Mouse (Mus musculus) left cerebral cortex, postnatal 4 days (tissue): Measurements from ENCODE around the gene Nup43. TPM values are rescaled to one million over a fixed set of nuclear protein-coding genes. Genes with fewer than 3 reads are reported as not detected.
A peak's percentile ranks its signal among the peaks of the same experiment; 100 is the strongest.
"Not testable (repeated sequence)": the region's sequence is repeated elsewhere in the genome, so short reads cannot be mapped to it uniquely, and the experiment has no call there.

Experiments used
- DNase-seq: peaks from one replicate; pipeline ENCODE4 v3.0.0-alpha.2; 2022
- intact Hi-C: fragments of 180-260 bp; cut with DNase I; formaldehyde crosslinking; loops from one replicate; pipeline ENCODE4 v1.15.1; 2025
- total RNA-seq, 2 experiments: library from RNA; stranded (reverse); gene quantifications; 2 replicates each; pipeline ENCODE4 v1.2.3; 2021

Gene Nup43
- 10 to 100 TPM; 12.6 to 14.7 TPM for total RNA-seq

DNA sequence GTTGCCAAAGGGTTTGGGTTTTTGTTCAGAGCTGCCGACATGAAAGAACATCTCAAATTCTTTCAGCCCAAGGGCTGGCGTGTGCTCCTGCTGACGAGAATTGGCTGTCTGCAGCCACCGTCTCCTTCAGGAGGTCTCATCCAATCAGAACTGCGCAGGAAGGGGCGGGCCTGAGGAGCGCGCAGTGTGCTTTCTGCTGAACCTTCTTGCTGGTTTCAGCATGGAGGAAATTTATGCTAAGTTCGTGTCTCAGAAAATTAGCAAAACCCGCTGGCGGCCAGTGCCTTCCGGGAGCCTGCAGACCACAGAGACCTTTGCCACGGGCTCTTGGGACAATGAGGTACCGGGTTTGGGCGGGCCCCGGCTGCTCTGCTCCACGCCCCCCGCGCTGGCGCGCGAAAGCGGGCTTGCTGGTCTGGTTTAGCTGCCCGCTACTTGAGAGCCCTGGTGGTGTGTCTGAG, at the start of gene Nup43:
TSS of gene Nup43 (plus strand) at position 162 of the 461 bp plus-strand sequence.
- DNase-seq, result peak; percentile 92
- intact Hi-C loops, result no loop called here

DNA sequence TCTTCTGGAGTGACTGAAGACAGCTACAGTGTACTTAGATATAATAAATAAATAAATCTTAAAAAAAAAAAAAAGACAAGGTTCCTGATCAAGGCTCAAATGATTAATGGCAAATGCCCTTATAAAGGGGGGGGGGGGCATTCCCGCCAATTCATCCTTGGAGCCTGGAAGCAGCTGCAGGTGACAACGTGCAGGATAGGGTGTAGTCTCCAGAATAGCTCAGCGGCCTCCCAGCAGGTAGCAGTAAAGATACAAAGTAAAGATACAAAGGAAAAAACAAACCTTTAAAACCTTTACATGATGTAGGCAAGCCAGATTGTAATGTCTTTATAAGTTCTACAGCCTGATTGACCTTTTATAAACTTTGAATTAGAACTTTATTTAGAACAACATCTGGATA, 49.7 kb upstream of the Nup43 start:
- intact Hi-C loops, DNase-seq: not testable (repeated sequence)

DNA sequence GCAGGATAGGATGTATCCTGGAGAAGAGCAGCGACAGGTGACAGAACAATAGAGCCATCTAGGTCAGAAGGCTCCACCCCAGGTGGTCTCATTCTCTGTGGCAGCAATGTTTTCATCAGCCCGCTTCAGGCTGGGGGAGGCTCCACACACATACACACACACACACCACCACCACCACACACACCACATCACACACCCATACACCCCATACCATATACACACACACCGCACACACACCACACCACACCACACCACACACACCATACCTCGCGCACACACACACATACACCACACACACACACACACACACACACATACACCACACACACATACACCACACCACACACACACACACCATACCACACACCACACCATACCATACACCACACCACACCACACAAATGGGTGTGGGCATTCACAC, 47.5 kb upstream of the Nup43 start:
- DNase-seq, result no peak
- intact Hi-C loops, result no loop called here

DNA sequence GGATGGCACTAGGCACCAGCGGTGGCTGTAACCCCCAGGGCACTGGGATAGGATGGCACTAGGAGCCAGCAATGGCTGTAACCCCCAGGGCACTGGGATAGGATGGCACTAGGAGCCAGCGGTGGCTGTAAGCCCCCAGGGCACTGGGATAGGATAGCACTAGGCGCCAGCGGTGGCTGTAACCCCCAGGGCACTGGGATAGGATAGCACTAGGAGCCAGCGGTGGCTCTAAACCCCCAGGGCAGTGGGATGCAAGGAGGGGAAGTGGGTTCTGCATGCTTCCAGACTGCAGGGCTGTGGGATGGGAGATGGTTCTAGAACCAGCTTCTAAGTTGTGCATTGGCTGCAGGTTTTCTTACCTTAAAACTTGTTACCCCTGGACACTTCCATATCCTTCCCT, 46.6 kb upstream of the Nup43 start:
- intact Hi-C loops, result no loop called here

DNA sequence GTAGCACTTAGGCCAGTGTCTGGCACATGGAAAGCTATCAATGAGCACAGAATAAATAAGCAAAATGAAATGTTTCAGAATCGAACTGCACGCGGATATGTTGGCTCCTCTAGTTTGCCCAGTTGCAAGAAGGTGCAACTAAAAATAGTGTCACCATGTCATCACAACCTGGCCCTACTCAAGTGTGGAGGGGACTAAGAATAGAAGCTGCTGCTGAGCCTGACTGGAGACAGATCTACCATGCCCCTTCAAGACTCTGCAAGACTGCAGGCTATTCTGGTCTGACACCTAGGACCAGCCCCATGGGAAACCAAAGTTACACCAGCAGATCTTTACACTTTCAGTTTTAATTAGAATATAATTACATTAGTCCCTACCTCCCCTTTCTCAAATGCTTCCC, 44.9 kb upstream of the Nup43 start:
- intact Hi-C loops, result no loop called here
- no peak for DNase-seq

More for the DNA sequence above, 46.6 kb upstream of the Nup43 start:
- DNase-seq, result no peak

DNA sequence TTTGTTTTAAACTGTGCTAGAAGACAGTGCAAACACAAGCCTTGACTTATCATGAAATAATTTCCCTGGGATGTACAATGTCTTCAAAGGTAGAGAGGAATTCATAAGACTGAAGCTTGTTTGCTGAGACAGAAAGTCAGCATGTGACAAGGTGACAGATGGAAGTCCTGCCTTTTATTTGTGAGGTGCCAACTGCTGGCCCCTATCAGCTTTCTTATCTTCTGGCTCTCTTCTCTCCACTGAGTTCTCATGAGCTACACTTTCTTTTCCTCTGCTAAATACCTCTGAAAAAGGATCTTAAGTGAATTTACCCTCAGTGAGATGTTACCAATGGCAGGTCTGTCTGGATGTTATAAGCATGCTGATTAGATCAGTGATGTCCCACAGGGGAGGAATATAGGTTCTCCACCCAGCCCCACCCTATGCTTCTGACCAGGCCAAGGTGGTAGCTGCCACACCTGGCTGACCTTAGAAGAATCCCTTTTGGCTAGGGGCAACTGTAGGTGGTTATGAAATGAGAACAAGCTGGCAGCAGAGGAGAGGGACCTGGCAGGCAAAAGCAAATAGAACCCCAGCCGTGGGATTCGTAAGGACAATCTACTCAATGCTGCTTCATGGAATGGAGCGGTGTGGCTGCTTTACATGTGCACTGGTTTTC, 43.3 kb upstream of the Nup43 start:
- no peak for DNase-seq
- intact Hi-C loops, result no loop called here

DNA sequence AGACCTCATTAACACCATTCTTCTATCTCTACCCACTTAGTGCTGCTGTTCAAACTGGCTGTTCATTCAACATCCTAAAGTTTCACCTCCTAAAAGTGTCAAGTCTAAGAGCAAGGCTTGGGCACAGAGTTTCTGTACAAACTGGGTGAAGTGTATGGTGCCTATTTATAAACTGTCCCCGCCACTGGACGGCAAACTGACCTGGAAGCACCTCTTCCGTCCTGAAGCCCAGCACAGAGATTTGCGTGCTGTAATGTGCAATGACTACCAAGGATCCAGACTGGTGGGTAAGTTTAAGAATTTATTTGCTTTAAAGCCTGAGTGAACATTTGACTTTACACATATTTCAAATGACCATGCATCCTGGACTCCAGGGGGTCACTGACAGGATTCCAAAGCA, 38.2 kb upstream of the Nup43 start:
- no peak for DNase-seq
- intact Hi-C loops, result no loop called here

DNA sequence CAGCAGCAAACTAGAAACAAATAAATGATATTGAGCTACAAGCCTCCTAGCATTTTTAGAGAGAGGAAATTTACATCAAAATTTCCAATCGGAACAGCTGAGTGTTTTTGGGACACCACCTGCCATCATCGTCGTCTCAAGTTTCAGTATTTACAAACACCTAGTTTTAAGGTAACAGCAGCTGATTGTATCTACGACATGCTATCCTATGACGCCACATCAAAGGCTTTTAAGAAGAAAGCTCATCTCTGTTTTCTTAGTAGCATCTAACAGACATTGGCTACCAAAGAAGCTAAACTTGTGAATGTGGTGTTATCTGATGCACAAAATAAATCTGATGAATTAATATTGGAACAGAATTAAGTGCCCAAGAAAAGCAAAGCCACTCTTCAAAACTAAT, 37.0 kb upstream of the Nup43 start:
- no peak for DNase-seq
- intact Hi-C loops, result no loop called here

DNA sequence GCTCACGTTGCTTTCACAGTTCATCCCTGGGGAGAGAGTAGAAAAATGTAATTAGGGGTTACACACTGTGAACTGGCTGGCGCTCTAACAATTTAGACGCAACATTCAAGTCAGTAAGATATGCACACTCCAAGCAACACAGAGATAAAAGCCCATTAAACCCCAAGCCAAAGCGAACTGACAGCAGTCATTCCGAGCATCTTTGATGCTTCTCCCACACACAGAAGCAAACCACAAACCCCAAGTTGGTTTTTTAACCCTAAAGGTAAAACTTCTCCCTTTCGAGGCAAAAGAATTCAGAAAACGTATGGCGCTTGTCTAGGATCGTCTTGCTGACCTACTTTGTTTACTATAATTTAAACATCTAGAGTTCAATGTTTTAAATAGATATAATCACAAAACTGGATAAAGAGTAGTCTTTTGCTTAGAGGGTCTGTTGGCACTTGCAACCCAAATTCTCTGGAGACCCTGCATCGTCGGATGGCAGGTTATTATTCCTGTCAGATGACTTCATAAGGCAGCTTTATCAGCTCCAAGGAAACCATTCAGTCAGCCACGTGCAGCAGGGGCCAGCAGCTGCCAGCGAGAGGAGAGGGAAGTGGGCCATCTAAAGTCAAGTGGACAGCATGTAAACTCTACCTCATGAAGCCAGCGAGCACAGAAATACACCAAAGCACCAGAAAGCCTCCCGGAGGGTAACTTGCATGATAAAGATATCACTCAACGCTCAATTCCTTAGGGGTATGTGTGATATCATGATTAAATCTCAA, 36.2 kb upstream of the Nup43 start:
- intact Hi-C loops, result no loop called here
- DNase-seq, result no peak

DNA sequence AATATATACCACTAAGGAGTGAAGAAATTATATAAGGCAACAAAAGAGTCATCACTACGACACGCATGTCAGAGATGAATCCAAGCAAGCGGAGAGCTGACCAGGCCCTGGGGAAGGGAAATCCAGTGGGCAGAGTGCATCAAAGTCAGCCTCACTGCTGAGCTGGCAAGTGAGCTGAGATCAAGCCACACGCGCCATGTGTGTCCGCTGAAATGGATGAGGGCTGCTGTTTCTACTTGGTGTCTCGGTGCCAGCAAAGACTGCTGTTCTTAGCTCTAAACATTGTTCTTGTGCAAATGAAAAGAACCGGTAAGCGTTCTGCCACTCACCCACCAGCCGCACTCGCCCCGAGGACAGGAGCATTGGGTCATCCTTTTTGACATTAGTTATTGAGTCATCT, 26.9 kb upstream of the Nup43 start:
- no peak for DNase-seq
- intact Hi-C loops, result no loop called here

DNA sequence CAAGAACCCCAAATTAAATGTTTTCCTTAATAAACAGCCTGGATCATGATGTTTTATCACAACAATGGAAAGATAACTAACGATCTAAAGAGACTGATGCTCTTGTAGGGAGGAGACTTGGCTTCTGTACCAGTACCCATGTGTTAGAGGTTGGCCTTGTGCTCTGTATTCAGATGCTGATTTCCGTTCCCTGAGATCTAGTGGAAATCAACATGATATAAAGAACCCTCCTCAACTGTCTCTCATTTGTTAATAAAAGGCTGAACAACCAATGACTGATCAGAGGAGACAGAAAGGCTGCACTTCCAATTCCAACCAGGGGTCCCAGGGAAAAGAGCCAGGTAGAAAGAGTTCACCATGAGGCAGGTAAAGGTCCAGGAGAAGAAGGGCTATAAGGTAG, 21.4 kb upstream of the Nup43 start:
- intact Hi-C loops, result no loop called here
- DNase-seq, result no peak

DNA sequence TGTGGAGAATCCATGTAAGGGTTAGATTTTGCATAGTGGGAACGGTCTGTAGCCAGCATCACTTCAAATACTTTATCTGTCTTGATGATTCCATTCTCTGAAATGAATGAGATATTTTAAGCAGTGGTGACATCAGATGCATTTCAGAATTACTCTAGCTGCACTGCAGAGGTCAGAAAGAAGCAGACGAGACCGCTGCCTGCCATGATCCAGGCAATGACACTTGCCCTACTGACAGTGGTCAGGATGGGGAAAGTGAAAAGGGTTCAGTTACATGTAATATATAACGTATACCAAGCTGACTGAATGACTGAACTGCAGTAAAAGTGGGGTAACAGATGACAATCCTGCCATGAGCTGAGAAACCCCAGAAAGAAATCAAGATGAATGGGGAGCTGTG, 18.2 kb upstream of the Nup43 start:
- intact Hi-C loops, result no loop called here
- no peak for DNase-seq

DNA sequence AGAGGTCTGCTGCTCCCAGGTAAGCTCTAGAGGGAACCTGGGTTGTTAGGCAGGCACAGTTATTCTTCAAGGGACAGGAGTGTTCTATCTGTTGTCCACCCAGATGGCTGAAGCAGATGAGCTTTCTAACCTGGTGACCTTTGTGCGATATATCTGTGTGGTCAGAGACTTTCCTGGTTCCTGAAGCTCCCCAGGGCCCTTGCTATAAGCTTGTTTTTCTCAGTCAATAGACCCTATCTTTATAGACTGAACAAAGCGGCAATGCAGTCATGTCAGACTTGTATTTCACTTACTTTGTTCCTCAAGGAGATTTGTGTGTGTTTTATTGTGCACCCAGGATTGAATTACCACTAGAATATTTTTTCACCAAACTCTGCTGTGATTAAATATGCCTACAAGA, 16.2 kb upstream of the Nup43 start:
- DNase-seq, result no peak
- intact Hi-C loops, result no loop called here

DNA sequence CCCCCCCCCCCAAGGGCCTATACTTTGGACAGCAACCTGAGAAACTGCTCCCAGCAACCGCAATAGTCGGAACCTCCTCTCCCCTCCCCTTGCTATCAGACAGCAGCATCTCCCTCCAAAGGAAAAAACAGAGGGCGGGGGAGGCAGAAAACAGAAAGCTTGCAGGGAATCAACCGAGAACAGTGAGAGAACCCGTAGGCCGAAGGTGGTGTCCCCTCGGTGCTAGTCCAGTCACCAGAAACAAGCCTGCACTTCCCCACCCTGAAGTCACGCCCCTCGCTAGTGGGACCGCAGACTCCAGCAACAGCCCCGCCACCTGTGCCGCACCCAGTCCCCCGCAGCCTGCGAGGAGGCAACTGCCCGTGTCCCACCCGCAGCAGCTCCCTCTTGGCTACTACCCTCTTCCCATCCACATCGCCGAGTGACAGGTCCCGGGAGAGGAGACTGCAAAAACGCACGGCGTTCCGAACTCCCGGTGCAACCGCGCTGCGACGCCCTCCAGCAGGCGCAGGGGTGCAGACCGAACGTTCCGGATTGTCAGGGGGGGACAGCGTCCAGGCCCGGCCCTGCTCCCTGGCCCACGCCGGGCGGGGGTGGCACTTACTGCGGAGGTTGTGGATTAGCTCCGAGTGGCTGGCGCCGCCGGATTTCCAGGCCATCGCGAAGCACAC, 4.7 kb upstream of the Nup43 start:
- no peak for DNase-seq
- intact Hi-C loops, result no loop called here

DNA sequence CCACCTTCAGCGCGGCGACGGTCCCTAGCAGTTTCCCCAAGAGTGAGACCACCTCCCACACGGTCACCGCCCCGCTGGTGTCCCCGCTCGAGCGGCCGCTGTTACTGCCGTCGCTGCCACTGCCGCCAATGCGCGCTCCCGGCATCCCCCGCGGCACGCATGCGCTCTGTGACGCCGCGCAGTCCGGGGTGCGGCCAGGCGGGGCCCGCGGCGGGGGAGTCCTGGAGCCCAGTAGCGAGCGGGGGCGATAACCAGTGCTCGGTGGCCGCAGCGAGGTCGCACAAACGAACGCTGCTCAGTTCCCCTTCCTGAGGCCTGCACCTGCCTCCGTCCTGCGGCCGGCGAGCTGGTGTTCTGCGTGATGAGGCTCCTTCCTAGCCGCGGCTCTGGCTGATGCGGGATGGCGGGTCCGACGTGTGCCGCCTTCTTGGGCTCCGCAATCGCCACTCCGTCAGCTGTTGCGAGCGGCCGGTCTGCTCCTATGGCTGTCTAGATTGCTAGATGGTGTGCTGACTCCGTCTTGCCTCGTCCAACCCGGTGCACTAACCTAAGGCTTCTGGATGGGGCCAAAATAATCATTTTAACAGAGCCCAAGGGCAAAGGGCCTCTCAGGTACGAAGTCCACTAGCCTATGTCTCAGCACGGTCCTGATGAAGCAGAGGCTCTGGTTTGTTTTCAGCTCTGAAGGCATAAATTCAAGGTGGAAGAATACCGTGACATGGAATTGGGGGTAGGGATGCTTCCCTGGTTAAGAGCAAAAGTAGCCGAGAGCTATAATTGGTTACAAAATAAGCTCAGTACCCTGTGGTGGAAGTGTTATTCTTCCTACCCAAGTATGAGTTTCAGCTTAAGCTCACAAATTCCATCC, 3.9 kb upstream of the Nup43 start:
- intact Hi-C loops, result no loop called here
- peak; percentile 93 for DNase-seq

DNA sequence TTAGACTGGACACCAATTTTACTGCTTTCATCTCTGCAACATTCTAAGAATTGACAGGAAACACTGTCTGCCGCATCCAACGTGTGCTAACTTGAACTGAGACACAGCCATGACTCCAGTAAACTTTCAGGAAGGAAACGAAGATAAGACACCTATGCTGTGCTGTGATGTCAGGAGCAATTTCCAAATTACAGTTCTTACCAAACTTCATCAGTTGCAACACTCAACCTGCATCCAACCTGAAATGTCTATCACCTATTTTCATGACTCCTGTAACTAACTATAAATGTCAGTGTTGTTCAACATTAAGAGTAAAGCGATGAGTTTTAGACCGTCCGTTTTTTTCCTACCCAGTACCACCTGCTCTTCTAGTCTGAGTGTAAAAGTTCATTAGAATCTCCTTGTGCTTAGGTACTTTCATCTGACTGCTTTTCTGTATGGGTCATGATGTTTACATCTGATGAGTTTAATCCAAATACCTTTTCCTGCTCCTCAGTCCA, 3.2 kb upstream of the Nup43 start:
- no peak for DNase-seq
- intact Hi-C loops, result no loop called here

DNA sequence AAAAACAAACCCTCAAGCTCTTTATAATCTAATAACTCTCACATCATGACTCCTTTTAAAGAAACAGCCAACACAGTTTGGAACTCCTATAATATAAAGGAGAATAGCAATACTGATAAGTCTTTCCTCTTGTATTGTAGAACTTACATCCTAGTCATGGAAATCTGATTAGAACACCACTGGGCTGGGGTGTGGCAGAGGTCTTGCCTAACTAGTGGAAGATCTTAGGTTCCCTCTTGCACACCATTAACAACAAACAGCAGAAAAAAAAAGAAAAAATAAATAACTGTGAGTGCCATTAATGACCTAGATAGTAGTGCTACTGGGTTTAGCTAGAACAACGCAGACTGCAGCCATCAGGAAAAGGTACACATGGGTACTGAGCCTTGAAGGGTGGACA, 2.4 kb upstream of the Nup43 start:
- DNase-seq, result no peak
- intact Hi-C loops, result no loop called here

DNA sequence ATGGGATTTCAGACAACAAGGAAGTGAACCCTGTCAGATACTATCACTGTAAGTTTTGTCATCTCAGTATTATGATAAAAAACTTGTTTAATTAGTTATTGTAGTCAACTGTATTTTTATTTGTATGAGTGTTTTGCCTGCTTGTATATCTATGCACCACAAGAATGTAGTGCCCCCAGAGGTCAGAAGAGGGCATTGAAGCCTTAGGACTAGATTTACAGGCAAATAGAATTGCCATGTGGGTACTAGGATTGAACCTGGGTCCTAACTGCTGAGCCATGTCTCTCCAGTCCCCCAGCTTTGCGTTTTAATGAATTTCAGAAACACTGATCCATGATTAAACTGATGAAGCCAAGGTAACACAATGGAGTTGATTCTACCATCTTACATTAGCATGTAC, 6.4 kb downstream of the Nup43 start:
- DNase-seq, result peak; percentile 12
- intact Hi-C loops, result no loop called here

DNA sequence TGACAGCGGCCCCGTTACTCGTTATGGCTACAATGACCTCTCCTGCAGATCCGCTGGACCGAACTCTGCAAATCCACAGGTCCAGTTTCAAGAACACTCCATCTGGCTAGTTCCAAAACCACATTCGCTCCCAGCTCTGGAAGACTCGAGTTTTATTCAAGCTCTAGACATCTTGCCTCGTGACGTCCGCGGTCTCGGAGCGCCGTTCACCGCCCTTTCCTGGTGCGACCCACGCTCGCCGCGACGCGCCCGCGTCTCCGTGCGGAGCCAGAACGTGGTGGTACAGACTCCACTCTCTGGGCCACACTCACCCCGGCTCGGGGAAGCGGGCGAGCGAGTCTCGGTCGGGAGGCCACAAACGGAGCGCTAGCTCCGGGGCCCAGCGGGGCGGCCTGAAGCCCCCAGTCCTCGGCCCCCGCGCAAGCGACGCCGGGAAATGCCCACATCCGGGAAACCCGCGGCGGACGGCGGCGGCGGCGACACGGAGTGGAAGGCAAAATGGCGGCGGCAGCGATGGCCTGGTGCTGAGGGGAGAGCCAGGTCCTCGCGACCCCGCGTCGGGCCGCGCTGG, 13.5 kb downstream of the Nup43 start, which contains the start of the genes Pcmt1 and Lats1:
TSS of gene Pcmt1 (minus strand) at position 406 of the 571 bp plus-strand sequence.
TSS of gene Lats1 (plus strand) at position 484 of the 571 bp plus-strand sequence.
- intact Hi-C loops, result no loop called here
- DNase-seq, result peak; percentile 90

DNA sequence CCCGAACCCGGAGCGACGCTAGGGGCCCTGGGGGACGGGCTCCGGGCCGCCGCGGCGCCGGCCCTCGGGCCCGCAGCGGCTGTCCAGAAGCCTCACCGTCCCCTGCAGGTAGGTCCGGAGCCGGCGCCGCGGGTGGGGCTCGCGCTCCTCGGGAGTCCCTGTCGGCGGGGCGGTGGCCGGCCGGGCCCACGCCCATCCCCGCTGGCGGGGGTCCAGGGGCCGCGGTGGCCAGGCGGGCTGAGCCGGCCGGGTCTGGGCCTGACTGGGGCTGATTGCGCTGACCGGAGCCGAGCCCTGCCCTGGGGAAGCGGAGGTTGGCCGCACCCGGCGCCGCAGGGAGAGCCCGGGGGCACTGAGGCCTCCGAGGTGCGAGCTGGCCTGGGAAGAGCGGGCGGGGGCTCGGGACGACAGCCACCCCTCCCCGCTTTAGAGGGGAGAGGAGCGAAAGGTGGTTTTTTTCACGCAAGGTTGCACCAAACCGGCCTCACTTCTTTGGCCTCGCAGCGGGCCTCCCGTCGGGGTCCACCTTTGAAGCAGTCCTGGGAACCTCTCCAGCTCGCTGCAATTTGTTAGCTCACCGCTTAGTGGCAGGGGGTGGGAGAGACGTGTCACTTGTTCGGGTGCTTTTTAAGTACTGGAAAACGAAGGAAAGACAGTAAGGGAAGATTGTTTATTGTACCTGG, 14.2 kb downstream of the Nup43 start:
- intact Hi-C loops, result no loop called here
- peak; percentile 72 for DNase-seq
